Mouse (Mus musculus) central nervous system, embryonic 18 days (tissue): ENCODE measurements around the gene Tas2r137. TPM values are rescaled to one million over a fixed set of nuclear protein-coding genes. Genes with fewer than 3 reads are reported as not detected.

ENCODE experiments used
- polyA plus RNA-seq: library from polyadenylated mRNA; depleted of rRNA; stranded (reverse); fragments of >200 nt; gene quantifications from 2 replicates; pipeline ENCODE4 v1.2.3, GENCODE M21; 2012; rRNA removed

Tas2r137 gene
- 0.15 TPM in 1 of 2 replicates, not detected in the other for polyA plus RNA-seq

GRCm38 (mm10) chr6:40490933-40491332 is at the start of gene Tas2r137:
Tas2r137 (plus strand) TSS chr6:40491233.

DNA sequence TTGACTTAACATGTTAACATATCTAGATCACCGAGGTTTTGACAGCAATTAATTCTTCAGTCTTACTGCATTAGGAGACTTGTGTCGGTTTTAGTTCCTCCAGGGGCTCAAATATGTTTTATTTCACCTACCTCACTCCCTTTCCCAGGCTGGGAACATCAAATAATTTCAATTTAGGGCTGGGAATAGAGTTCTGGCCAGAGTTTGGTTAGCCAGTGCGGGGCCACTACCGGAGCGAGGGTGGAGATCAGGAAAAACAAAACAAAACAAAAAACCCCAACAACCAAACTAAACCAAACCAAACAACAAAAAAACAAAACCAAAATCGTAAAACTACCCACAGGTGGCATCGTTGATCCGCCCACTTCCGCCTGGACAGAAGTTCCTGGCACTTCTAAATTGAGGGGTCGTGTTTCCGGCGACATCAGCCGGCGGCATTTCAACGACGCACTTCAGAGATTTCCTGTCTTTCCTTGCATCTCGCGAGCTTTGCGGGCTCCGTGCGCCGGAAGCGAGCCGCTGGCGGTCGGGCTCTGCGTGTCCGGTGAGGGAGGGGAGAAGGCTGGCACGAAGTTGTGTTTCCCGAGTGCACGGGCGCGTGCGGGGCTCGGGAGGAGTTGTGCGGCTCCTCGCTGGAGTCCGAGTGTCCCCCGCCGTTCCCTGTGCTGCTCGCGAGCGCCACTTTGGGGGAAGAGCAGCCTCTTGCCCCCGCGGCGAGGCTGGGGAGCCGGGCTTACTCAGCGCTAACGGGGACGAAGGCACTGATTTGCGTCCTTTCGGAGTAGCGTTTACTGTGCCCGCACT is 19.9 kb upstream of the Tas2r137 start, which contains the start of gene Ssbp1:
Gene Ssbp1 (plus strand): TSS at position 437 of the 804 bp plus-strand sequence.

DNA sequence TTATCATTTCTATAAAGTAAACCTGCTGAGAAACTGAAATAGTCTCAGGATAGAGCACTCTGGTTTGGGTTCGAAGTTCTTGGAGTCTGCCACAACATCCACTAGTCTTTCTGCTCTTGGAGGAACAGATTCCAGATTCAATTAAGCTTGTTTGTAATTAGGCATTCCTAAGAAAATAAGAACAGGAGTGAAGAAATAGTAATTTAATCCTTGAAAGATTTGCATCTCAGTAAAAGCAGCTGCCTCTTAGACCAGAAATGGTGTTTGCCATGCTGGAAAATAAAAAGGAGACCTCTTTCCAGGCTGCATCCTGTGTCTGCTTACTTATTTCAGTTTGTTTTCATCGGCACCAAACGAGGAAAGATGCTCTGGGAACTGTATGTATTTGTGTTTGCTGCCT is 2.2 kb downstream of the Tas2r137 start, which contains the start of gene Tas2r108:
Gene Tas2r108 (plus strand): TSS at position 301 of the 400 bp plus-strand sequence.

GRCm38 (mm10) chr6:40519408-40519807 is 28.4 kb downstream of the Tas2r137 start, which contains the start of gene Prss37:
Prss37 (minus strand) TSS chr6:40519508.

Other genes starting within 250 kb of the Tas2r137 start
- 58.8 and 61.4 TPM in 2 replicates for gene Agk, start 166.1 kb upstream of the Tas2r137 start, polyA plus RNA-seq
- gene E330009J07Rik, start 55.1 kb upstream of the Tas2r137 start, polyA plus RNA-seq, result 16.3 and 18.1 TPM in 2 replicates
- 0.10 and 0.24 TPM in 2 replicates for gene Wee2, start 52.1 kb upstream of the Tas2r137 start, polyA plus RNA-seq
- 63.9 and 72.0 TPM in 2 replicates for gene Ssbp1, start 19.9 kb upstream of the Tas2r137 start, polyA plus RNA-seq
- 0.54 and 0.59 TPM in 2 replicates for gene Tas2r108, start 2.3 kb downstream of the Tas2r137 start, polyA plus RNA-seq
- gene Prss37, start 28.3 kb downstream of the Tas2r137 start, polyA plus RNA-seq, result not detected in 2 replicates
- gene Olfr461, start 63.8 kb downstream of the Tas2r137 start, polyA plus RNA-seq, result not detected in 2 replicates
- gene Olfr460, start 78.3 kb downstream of the Tas2r137 start, polyA plus RNA-seq, result 0.12 and 0.17 TPM in 2 replicates
- 0.40 and 0.56 TPM in 2 replicates for gene Clec5a, start 94.6 kb downstream of the Tas2r137 start, polyA plus RNA-seq
- gene Tas2r138, start 122.1 kb downstream of the Tas2r137 start, polyA plus RNA-seq, result not detected in 2 replicates
- gene Mgam, start 137.6 kb downstream of the Tas2r137 start, polyA plus RNA-seq, result 0.08 and 0.19 TPM in 2 replicates